ENCODE assay signal across 8 mouse cellular contexts in genomic region chr4:53121516-53122227, GRCm38 (mm10). TPM values are rescaled to one million over a fixed set of nuclear protein-coding genes. Genes with fewer than 3 reads are reported as not detected.
DNase-seq lines count a peak whose midpoint lies in the region; ATAC-seq and TF ChIP-seq lines count a peak whose summit lies in the region.

No protein-coding gene starts in this region.

- peak; percentile 97 to 98 for TF ChIP-seq EP300 in MEL (IDR thresholded peaks at IDR 0.05; ENCODE audit: low read depth in 1 of 2, low read length in 2 of 2)

- no peak overlapping the region for H3K4me3 ChIP-seq in kidney, adult 2 months (ENCODE audit: insufficient read depth, low read depth, low read length)
- H3K4me3 ChIP-seq in MEL (ENCODE audit: control insufficient read depth in 1 of 2, insufficient read depth in 1 of 2, low read depth in 2 of 2, low read length in 2 of 2) (peak overlapping the region; percentile 19 to 20; a peak in 3 of 4 replicates), myocyte (no peak overlapping the region)
- no peak overlapping the region for H3K4me3 ChIP-seq in cerebellum, adult 2 months (replicated peaks; ENCODE audit: insufficient read depth, low read depth, low read length)
- no peak overlapping the region for H3K4me3 ChIP-seq in layer of hippocampus, adult 2 months

- H3K27ac ChIP-seq in kidney, adult 2 months (ENCODE audit: insufficient read depth, low read depth, low read length): no peak overlapping the region
- peak overlapping the region; percentile 99 for H3K27ac ChIP-seq in MEL (ENCODE audit: control insufficient read depth, low read depth, low read length)
- no peak overlapping the region for H3K27ac ChIP-seq in cerebellum, adult 2 months (ENCODE audit: insufficient read depth, low read length)
- H3K27ac ChIP-seq in layer of hippocampus, adult 2 months: no peak overlapping the region

- H3K36me3 ChIP-seq in kidney, adult 2 months (ENCODE audit: control insufficient read depth, insufficient read depth, low read length): peaks cover 2% of the 10 kb centered on the region; the same call in 1 of the 2 replicates
- peaks cover 14 to 67% of the 10 kb centered on the region in 2 experiments for H3K36me3 ChIP-seq in MEL (ENCODE audit: control insufficient read depth in 1 of 2, insufficient read depth in 2 of 2, low read length in 2 of 2)
- no peaks in the 10 kb centered on the region for H3K36me3 ChIP-seq in myocyte (ENCODE audit: control insufficient read depth, insufficient read depth)

- no peaks in the 10 kb centered on the region; the same call in 1 of the 2 replicates for H3K4me1 ChIP-seq in kidney, adult 2 months (ENCODE audit: control insufficient read depth, insufficient read depth, low read length)
- peaks cover 50 to 69% of the 10 kb centered on the region in 2 experiments for H3K4me1 ChIP-seq in MEL (ENCODE audit: control insufficient read depth in 1 of 2, insufficient read depth in 2 of 2, low read length in 2 of 2)
- H3K4me1 ChIP-seq in cerebellum, adult 2 months (ENCODE audit: control insufficient read depth, insufficient read depth, low read length): no peaks in the 10 kb centered on the region

- H3K9ac ChIP-seq in MEL (ENCODE audit: control insufficient read depth, low read depth, low read length, poor library complexity, severe bottlenecking): peak overlapping the region; percentile 70

- H3K79me2 ChIP-seq in MEL (ENCODE audit: control insufficient read depth, insufficient read depth, low read length, poor library complexity) (no peaks in the 10 kb centered on the region; the same call in 1 of the 2 replicates), myocyte (ENCODE audit: control insufficient read depth, insufficient read depth) (no peaks in the 10 kb centered on the region)

- H3K4me2 ChIP-seq in myocyte (ENCODE audit: low read depth): peak overlapping the region; percentile 20

- WGBS in kidney, adult 2 months: 61% methylated on average over 7 of the region's 7 CpGs
- WGBS in cerebellum, adult 2 months: 34% methylated on average over 7 of the region's 7 CpGs

- no peaks in the 10 kb centered on the region for H3K9me3 ChIP-seq in MEL (replicated peaks; ENCODE audit: insufficient read depth, low read length)

- no peak for TF ChIP-seq RAD21 in MEL (IDR thresholded peaks at IDR 0.05; ENCODE audit: low read depth, low read length)

- TF ChIP-seq CTCF in kidney, adult 2 months (conservative IDR thresholded peaks at IDR 0.05; ENCODE audit: insufficient read depth, insufficient read length, low read depth, low read length): no peak
- no peak for TF ChIP-seq CTCF in MEL (IDR thresholded peaks at IDR 0.05 in 2 of 3, conservative IDR thresholded peaks at IDR 0.05 in 1 of 3; ENCODE audit: control insufficient read depth in 1 of 3, insufficient read depth in 1 of 3, low read depth in 2 of 3, low read length in 3 of 3, poor library complexity in 1 of 3, severe bottlenecking in 1 of 3)
- TF ChIP-seq CTCF in cerebellum, adult 2 months (IDR thresholded peaks at IDR 0.05; ENCODE audit: borderline replicate concordance, insufficient read depth, low read depth, low read length): no peak
- TF ChIP-seq CTCF in layer of hippocampus, adult 2 months (conservative IDR thresholded peaks at IDR 0.05): no peak

- no peak overlapping the region for H3ac ChIP-seq in myocyte (ENCODE audit: control insufficient read depth, insufficient read length)

- no peaks in the 10 kb centered on the region for H3K27me3 ChIP-seq in kidney, adult 2 months (replicated peaks; ENCODE audit: control insufficient read depth, insufficient read depth, low read length)
- no peaks in the 10 kb centered on the region for H3K27me3 ChIP-seq in MEL (ENCODE audit: control insufficient read depth in 1 of 2, insufficient read depth in 2 of 2, low read length in 2 of 2)
- peaks cover 28% of the 10 kb centered on the region for H3K27me3 ChIP-seq in myocyte (ENCODE audit: control insufficient read depth, insufficient read depth, insufficient read length)
- no peaks in the 10 kb centered on the region for H3K27me3 ChIP-seq in cerebellum, adult 2 months (ENCODE audit: control insufficient read depth, insufficient read depth, low read length)

- peak; percentile 74 for ATAC-seq in common myeloid progenitor, adult 5-6 weeks (replicated peaks; ENCODE audit: low read depth, poor library complexity, severe bottlenecking)

- peak; percentile 63 for DNase-seq in kidney, adult 2 months
- DNase-seq in kidney, adult 8-10 months: no peak
- DNase-seq in MEL (ENCODE audit: low read depth, low spot score): peak; percentile 99
- peak; percentile 48 for DNase-seq in liver
- DNase-seq in cerebellum, adult 2 months: no peak
- DNase-seq in layer of hippocampus, adult 2 months (ENCODE audit: low spot score in 2 of 2): no peak

- no peak for TF ChIP-seq POLR2A in kidney, adult 2 months (IDR thresholded peaks at IDR 0.05; ENCODE audit: low read depth, low read length)
- TF ChIP-seq POLR2A in MEL (IDR thresholded peaks at IDR 0.05; ENCODE audit: control insufficient read depth in 1 of 2, insufficient read depth in 1 of 2, low read depth in 1 of 2, low read length in 2 of 2, poor library complexity in 1 of 2): 0 out of 4 replicates have a peak, but pooled peaks of 1 of the 2 experiments have one; percentile 7
- TF ChIP-seq POLR2A in myocyte (IDR thresholded peaks at IDR 0.05; ENCODE audit: insufficient read length, low read depth): no peak
- TF ChIP-seq POLR2A in cerebellum, adult 2 months (IDR thresholded peaks at IDR 0.05; ENCODE audit: borderline replicate concordance, insufficient read depth, low read length): no peak

TF ChIP-seq in MEL, 35 proteins besides CTCF, POLR2A, EP300 and RAD21 (continues in another document):
- TF ChIP-seq BHLHE40 (IDR thresholded peaks at IDR 0.05; ENCODE audit: borderline replicate concordance, low read depth, low read length) (peak; percentile 90), MYC (IDR thresholded peaks at IDR 0.05; ENCODE audit: low read depth, low read length) (peak; percentile 72), MAX (IDR thresholded peaks at IDR 0.05; ENCODE audit: low read length) (no peak), ZKSCAN1 (IDR thresholded peaks at IDR 0.05; ENCODE audit: low read depth, low read length) (no peak), SIN3A (IDR thresholded peaks at IDR 0.05; ENCODE audit: low read length) (peak; percentile 92), POLR2AphosphoS5 (IDR thresholded peaks at IDR 0.05; ENCODE audit: borderline replicate concordance, low read depth, low read length) (no peak), TAL1 (IDR thresholded peaks at IDR 0.05; ENCODE audit: low read length) (peak; percentile 67), NRF1 (IDR thresholded peaks at IDR 0.05; ENCODE audit: insufficient read depth, low read depth, low read length, poor library complexity, severe bottlenecking) (no peak), USF1 (IDR thresholded peaks at IDR 0.05; ENCODE audit: low read depth, low read length) (no peak), KAT2A (conservative IDR thresholded peaks at IDR 0.05; ENCODE audit: low read depth, low read length) (no peak; the same call in 1 of the 2 replicates), NELFE (IDR thresholded peaks at IDR 0.05; ENCODE audit: low read depth, low read length) (peak; percentile 17; the same call in 1 of the 2 replicates), USF2 (IDR thresholded peaks at IDR 0.05; ENCODE audit: borderline replicate concordance in 1 of 2, insufficient read depth in 1 of 2, low read depth in 1 of 2, low read length in 2 of 2) (no peak), MAZ (IDR thresholded peaks at IDR 0.05; ENCODE audit: low read depth, low read length) (peak; percentile 63; the same call in 1 of the 2 replicates), GABPA (IDR thresholded peaks at IDR 0.05; ENCODE audit: low read depth, low read length) (no peak), RCOR1 (IDR thresholded peaks at IDR 0.05; ENCODE audit: low read depth, low read length) (peak; percentile 93)

TF ChIP-seq in myocyte, 11 proteins besides CTCF, POLR2A, EP300 and RAD21:
- TF ChIP-seq MYOD1 (IDR thresholded peaks at IDR 0.05; ENCODE audit: control insufficient read depth in 1 of 3, insufficient read length in 2 of 3, low read depth in 2 of 3) (peak in 1 of 3 experiments; percentile 18), SRF (IDR thresholded peaks at IDR 0.05; ENCODE audit: control insufficient read depth, insufficient read length, low read depth) (no peak), TCF3 (IDR thresholded peaks at IDR 0.05; ENCODE audit: insufficient read length, low read depth) (no peak), REST (IDR thresholded peaks at IDR 0.05; ENCODE audit: insufficient read depth, insufficient read length) (no peak), USF1 (IDR thresholded peaks at IDR 0.05; ENCODE audit: low read depth) (no peak), CEBPB (IDR thresholded peaks at IDR 0.05; ENCODE audit: insufficient read depth, poor library complexity, severe bottlenecking) (no peak), TCF12 (IDR thresholded peaks at IDR 0.05; ENCODE audit: insufficient read depth, poor library complexity, severe bottlenecking) (no peak), E2F4 (IDR thresholded peaks at IDR 0.05; ENCODE audit: insufficient read depth) (no peak), MAX (IDR thresholded peaks at IDR 0.05; ENCODE audit: low read depth) (no peak), POLR2AphosphoS2 (IDR thresholded peaks at IDR 0.05; ENCODE audit: insufficient read length, low read depth) (no peak), MYOG (IDR thresholded peaks at IDR 0.05; ENCODE audit: control insufficient read depth in 1 of 3, insufficient read depth in 1 of 3, insufficient read length in 2 of 3, low read depth in 2 of 3) (peak in 1 of 3 experiments; percentile 24)

RNA-seq across cellular contexts. Expression of gene Abca1, which starts 38.0 kb away (rescaled TPM):
- polyA plus RNA-seq in kidney, adult 2 months (2012; rRNA removed): 8.9 and 9.3 TPM in 2 replicates
- 8.4 and 10.8 TPM in 2 replicates for total RNA-seq in MEL (2012; rRNA removed)
- 1 to 10 TPM in 1 of 2 experiments, not detected in 1; 9.0 TPM for polyA plus RNA-seq in MEL (2012; ENCODE audit: insufficient read depth in 1 of 2, insufficient read length in 2 of 2, low read depth in 1 of 2, low replicate concordance in 2 of 2, missing spikeins in 1 of 2)
- 7.6 and 11.4 TPM in 2 replicates for total RNA-seq in common myeloid progenitor, adult 5-6 weeks (2017)
- polyA plus RNA-seq in myocyte (2012; fragmentation: generic; extraction: Trizol): 0.68 TPM
- 10.0 and 10.6 TPM in 2 replicates for polyA plus RNA-seq in cerebellum, adult 2 months (2012; rRNA removed)
- total RNA-seq in layer of hippocampus, adult 2 months (2021): 10 to 100 TPM; 20.7 to 22.3 TPM

Comparison
In these comparisons a context has a peak if more than half of its experiments do, and no peak if none do; other contexts are left out.
1. DNase-seq: peak in kidney, adult 2 months (single experiment), MEL (single experiment) and liver (single experiment); none in kidney, adult 8-10 months (0 of 2), cerebellum, adult 2 months (0 of 2) and layer of hippocampus, adult 2 months (0 of 2).
2. H3K4me3 ChIP-seq: peak in MEL (2 of 2); none in kidney, adult 2 months (single experiment), myocyte (single experiment), cerebellum, adult 2 months (single experiment) and layer of hippocampus, adult 2 months (single experiment).